Mouse (Mus musculus) embryonic facial prominence, embryonic 12.5 days (tissue): ENCODE data around the gene Gm8082. TPM values are rescaled to one million over a fixed set of nuclear protein-coding genes. Genes with fewer than 3 reads are reported as not detected.
"Not testable (repeated sequence)": the region's sequence is repeated elsewhere in the genome, so short reads cannot be mapped to it uniquely, and the experiment has no call there.

Source experiments
- ATAC-seq: fragments of 200-750 bp; cut with Nextera tagmentation; 2 replicates; pipeline ENCODE4 v1.8.0; 2017; ENCODE audit not compliant: insufficient number of reproducible peaks, insufficient read depth, low FRiP score, low TSS enrichment
- H3K27ac ChIP-seq: fragments of 300-500 bp; sonication (generic); 2 replicates; pipeline ENCODE4 v1.5.1; 2016; ENCODE audit warnings: mild to moderate bottlenecking
- H3K27me3 ChIP-seq: fragments of 300-500 bp; sonication (generic); 2 replicates; pipeline ENCODE4 v1.6.1; 2016; ENCODE audit warnings: mild to moderate bottlenecking, moderate library complexity
- H3K36me3 ChIP-seq: fragments of 300-500 bp; sonication (generic); 2 replicates; pipeline ENCODE4 v1.6.1; 2016; ENCODE audit warnings: mild to moderate bottlenecking
- H3K4me1 ChIP-seq: fragments of 300-500 bp; sonication (generic); 2 replicates; pipeline ENCODE4 v1.6.1; 2016
- H3K4me2 ChIP-seq: fragments of 300-500 bp; sonication (generic); replicated peaks from 2 replicates; pipeline ENCODE4 v1.6.1; 2016; ENCODE audit warnings: mild to moderate bottlenecking, moderate library complexity
- H3K4me3 ChIP-seq: fragments of 300-500 bp; sonication (generic); 2 replicates; pipeline ENCODE4 v1.5.1; 2016; ENCODE audit warnings: mild to moderate bottlenecking
- H3K9ac ChIP-seq: fragments of 300-500 bp; sonication (generic); 2 replicates; pipeline ENCODE4 v1.6.1; 2016; ENCODE audit warnings: mild to moderate bottlenecking, moderate library complexity
- H3K9me3 ChIP-seq: fragments of 300-500 bp; sonication (generic); 2 replicates; pipeline ENCODE4 v1.6.1; 2016; ENCODE audit warnings: mild to moderate bottlenecking, moderate library complexity
- WGBS: fragments of 180-500 bp; shearing (Covaris S2); methylation state at CpG from one replicate; pipeline ENCODE4 v1.1.7; 2016; 5-methylcytosine and 5-hydroxymethylcytosine counted together
- polyA plus RNA-seq: library from polyadenylated mRNA; unstranded; fragments of >200 nt; fragmentation: Nextera tagmentation; extraction: Ambion mirVana; gene quantifications from 2 replicates; pipeline ENCODE4 v1.2.1, GENCODE M21; 2016

Gene Gm8082
- polyA plus RNA-seq: not detected in 2 replicates

DNA sequence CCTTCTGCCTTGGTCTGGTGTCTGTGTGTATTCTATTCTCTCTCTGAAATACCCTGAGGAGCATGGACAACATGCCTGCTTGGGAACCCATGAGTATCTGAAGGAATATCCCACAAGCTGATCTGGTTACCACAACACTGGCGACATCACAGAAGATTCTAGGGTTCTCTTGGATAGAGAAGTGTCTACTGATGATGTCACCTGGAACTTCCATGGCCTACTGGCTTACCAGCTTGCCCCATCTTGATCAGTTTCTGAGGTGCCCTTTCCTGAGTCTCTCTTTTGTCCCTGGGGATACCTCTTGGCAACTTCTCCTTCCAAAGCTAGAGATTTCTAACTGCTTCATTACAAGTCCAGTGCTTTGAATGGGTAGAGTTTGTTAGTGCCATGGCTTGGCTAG, at the start of gene Gm8082:
Gm8082 (minus strand) TSS at position 101 of the 400 bp plus-strand sequence.
- not testable (repeated sequence) for H3K4me2 ChIP-seq, H3K9ac ChIP-seq, H3K4me3 ChIP-seq, H3K27me3 ChIP-seq, H3K36me3 ChIP-seq, ATAC-seq, H3K9me3 ChIP-seq, H3K4me1 ChIP-seq, H3K27ac ChIP-seq
- 80% methylated on average over 1 of the region's 1 CpGs for WGBS

DNA sequence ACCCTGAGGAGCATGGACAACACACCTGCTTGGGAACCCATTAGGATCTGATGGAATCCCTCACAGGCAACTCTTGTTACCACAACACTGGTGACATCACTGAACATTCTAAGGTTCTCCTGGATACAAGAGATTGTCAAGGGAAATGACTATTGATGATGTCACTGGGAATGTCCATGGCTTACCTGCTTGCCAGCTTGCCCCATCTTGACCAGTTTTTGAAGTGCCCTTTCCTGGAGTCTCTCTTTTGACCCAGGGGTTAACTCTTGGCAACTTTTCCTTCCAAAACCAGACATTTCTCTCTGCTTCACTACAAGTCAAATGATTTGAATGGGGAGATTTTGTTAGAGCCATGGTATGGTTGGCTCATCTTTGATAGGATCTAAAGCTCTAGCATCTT, 22.1 kb upstream of the Gm8082 start, which contains the start of gene Gm10376:
Gm10376 (minus strand) TSS at position 101 of the 400 bp plus-strand sequence.
- H3K9ac ChIP-seq: not testable (repeated sequence)

More for the DNA sequence above, 22.1 kb upstream of the Gm8082 start, which contains the start of gene Gm10376:
- ATAC-seq, H3K4me2 ChIP-seq, H3K36me3 ChIP-seq, H3K4me1 ChIP-seq, H3K27ac ChIP-seq, H3K9me3 ChIP-seq, H3K27me3 ChIP-seq, H3K4me3 ChIP-seq: not testable (repeated sequence)

Other genes with a start within 250 kb of the Gm8082 start
- gene Gm3015, start 224.8 kb downstream of the Gm8082 start, polyA plus RNA-seq: not detected in 2 replicates
- not detected in 2 replicates for gene Gm10377, start 195.6 kb downstream of the Gm8082 start, polyA plus RNA-seq
- gene Gm21977, start 140.1 kb downstream of the Gm8082 start, polyA plus RNA-seq: not detected in 2 replicates
- not detected in 2 replicates for gene Gm10376, start 22.0 kb upstream of the Gm8082 start, polyA plus RNA-seq
- gene Gm8094, start 83.0 kb upstream of the Gm8082 start, polyA plus RNA-seq: not detected in 2 replicates
- gene Gm8104, start 107.0 kb upstream of the Gm8082 start, polyA plus RNA-seq: not detected in 2 replicates
- not detected in 2 replicates for gene Gm7233, start 186.2 kb upstream of the Gm8082 start, polyA plus RNA-seq
- not detected in 2 replicates for gene Gm8122, start 241.7 kb upstream of the Gm8082 start, polyA plus RNA-seq